Mouse (Mus musculus) C2C12 (cell line): ENCODE data around the gene Zfp383.

ENCODE experiments used
- CEBPB ChIP-seq: IDR thresholded peaks from one replicate; pipeline ENCODE4 v1.6.1; 2011; ENCODE audit warnings: low read depth, mild to moderate bottlenecking, control low read depth, moderate library complexity
- CTCF ChIP-seq: IDR thresholded peaks from one replicate; pipeline ENCODE4 v1.5.1; 2011; ENCODE audit not compliant: control insufficient read depth, insufficient read depth, insufficient read length
- FOSL1 ChIP-seq: IDR thresholded peaks from one replicate; pipeline ENCODE4 v1.8.0; 2011; ENCODE audit warnings: mild to moderate bottlenecking, low read length; ENCODE audit not compliant: poor library complexity, insufficient read depth, severe bottlenecking
- MAX ChIP-seq: IDR thresholded peaks from one replicate; pipeline ENCODE4 v1.6.1; 2011; ENCODE audit warnings: mild to moderate bottlenecking, control low read depth
- MYOD1 ChIP-seq: IDR thresholded peaks from one replicate; pipeline ENCODE4 v1.6.1; 2011; ENCODE audit warnings: low read depth; ENCODE audit not compliant: control insufficient read depth, insufficient read length
- MYOG ChIP-seq: IDR thresholded peaks from one replicate; pipeline ENCODE4 v1.6.1; 2011; ENCODE audit not compliant: control insufficient read depth, insufficient read length; ENCODE audit errors: extremely low read depth
- USF1 ChIP-seq: IDR thresholded peaks from one replicate; pipeline ENCODE4 v1.6.1; 2011; ENCODE audit warnings: low read depth, mild to moderate bottlenecking, control low read depth, moderate library complexity

- TF ChIP-seq CTCF (no peak), MAX (no peak), MYOG (no peak), USF1 (no peak), MYOD1 (no peak), CEBPB (no peak), FOSL1 (no peak)
Observed at GRCm38 (mm10) chr7:29890501-29890900, 17.5 kb upstream of the Zfp383 start.
